Mouse (Mus musculus): ENCODE measurements at regions not wholly inside any gene's neighbourhood (a gene's known extent, or its start where the extent isn't known, plus 50 kb on each side); places are given as distances from the start of the nearest gene placed in this dataset.

DNA sequence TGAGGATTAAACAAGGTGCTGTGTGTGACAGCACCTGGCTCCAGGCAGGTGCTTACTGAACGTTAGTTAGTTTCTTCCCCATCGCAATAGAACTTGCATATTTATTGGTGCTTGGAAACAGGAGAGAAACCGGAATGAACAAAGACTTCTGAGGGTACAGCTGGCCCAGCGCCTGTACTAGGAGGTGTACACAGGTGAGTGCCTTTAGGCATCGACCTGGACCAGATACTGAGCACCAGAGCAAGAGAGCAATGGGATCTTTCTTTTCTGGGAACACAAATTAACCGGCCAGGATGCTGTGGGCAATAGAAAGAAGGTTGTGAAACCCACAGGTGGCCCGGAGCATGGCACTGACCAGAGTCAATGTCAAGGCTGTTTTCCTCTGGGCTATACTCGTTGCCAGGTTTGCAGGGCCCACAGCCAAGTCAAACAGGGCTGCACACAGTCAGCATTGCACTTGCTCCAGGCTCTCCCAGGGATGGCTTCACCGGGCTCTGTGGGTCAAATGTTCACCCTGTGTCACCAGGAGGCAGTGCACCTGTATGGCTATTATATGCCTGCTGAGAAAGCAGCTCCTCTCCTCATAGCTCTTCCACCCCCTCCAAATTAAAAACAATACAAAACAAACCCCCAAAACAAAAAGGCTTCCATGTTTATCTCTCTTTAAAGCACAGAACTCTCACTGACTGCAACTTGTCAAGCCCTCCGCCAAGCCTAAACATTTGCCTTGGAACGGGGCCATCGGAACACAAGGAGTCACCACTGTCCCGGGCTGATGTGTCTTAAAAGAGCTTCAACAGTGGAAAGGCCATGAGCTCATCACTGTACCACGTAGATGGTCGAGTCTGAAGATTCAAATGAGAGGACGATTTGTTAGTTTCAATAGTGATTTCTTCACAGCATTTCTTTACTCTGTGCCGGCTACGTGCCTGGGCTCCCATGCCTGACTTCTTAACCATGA, 629.1 kb downstream of the Rnf144a start:
- no peak for DNase-seq (ENCODE audit: low spot score in 2 of 2)

DNA sequence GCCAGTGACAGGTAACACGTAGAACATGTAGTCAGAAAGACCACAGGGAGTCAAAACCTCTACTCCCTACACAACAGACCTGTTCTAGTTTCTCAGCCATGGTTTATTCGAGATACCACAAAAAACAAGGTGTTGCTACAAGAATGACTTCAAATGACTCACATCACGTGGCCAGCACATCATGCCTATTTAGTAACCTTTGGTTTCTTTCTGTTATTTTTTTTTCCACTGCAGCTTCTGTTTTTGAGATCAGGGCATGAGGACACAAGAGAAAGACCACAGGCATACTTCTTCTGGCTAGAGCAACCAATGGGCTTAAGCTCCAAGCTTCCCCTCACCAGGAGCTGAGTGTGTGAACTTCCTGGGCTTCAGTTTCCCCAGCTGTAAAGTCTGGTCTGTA, 630.7 kb downstream of the Rnf144a start:
- DNase-seq (ENCODE audit: low spot score in 2 of 2) = no peak

DNA sequence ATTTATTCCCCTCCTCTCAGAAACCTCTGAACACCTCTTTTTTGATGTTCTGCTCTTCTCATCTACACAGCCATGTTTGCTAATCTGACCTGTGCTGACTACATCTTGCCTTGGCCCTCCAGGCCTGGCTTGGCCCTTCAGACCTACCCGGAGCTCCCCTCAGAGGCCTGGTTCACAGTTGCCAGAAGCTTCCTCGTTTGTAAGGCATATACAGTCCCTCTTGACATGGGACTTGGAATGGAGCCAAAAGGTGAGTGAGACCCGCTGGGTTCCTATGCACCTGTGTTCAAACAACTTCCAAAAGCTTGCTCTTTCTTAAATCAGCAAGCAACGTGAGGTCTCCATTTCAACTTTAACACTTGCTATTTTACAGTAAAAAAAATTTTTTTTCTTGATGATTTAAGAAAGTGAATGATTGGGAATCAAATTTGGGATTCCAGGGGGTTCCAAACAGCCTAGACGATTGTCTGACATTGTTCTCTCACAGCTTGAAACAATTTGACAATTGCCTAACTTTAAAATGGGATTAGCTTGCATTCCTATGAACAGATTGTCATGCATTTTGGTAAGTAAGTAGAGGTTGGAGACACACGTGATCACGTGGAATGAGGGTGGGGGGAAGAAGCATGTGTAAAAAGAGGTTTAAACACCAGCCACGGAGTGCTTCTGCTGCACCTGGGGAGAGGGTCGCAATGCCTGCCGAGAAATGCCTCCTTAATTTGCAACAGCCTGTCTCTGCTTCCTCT, 631.9 kb downstream of the Rnf144a start:
- no peak for DNase-seq (ENCODE audit: low spot score in 2 of 2)

DNA sequence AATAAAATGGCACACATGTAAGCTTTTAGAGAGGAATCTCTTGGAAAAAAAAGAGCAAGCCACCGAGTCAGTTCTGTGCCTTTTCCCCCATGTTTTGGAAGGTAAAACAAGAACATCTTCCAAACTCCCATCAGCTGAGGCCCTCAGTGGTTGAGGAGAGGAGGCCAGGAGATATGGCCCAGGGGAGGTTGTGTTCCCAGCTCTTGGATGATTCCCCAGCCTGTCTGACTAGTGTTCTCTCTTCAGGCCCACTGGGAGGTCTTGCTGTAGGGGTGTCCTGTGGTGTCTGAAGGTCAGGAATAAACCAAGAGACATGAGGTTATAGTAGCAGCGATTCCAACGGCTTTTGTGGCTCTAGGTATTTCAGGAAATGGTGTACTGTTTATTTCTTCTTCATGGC, 643.2 kb downstream of the Rnf144a start:
- DNase-seq (ENCODE audit: low spot score in 2 of 2) = no peak

DNA sequence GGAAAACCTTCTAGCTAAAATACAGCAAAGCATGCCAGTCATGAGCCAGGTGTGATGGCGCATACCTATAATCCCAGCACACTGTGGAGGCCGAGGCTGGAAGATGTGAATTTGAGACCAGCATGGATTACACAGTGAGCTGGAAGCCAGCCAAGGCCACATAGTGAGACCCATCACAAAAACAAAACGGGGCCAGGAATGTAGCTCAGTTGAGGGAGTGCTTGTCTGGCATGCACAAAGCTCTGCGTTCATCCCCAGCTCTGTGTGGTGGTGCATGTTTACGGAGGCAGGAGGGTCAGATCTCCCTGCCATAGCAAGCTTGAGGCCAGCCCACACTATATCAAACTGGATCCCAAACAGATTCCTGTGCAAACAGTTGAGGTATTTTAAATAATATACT, 646.4 kb downstream of the Rnf144a start:
- no peak for DNase-seq (ENCODE audit: low spot score in 2 of 2)

DNA sequence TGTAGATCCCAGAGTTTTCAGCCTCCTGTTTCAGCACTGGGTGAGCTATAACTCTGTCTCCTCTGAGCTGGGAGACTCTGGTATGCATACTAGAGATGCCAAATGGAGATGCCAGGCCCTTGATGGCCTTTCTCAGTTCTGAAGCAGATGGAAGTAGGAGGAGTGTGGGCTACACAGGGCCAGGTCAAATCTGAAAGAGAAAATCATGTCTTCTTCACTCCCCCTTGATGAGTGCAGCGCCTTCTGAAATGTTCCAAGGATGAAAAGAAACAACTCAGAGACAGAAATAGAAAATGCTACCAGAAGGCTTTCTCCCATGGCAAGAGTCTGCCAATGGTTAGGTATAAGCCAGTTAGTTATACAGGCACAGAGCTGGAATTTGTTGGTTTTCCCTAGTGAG, 652.0 kb downstream of the Rnf144a start:
- no peak for DNase-seq (ENCODE audit: low spot score in 2 of 2)

DNA sequence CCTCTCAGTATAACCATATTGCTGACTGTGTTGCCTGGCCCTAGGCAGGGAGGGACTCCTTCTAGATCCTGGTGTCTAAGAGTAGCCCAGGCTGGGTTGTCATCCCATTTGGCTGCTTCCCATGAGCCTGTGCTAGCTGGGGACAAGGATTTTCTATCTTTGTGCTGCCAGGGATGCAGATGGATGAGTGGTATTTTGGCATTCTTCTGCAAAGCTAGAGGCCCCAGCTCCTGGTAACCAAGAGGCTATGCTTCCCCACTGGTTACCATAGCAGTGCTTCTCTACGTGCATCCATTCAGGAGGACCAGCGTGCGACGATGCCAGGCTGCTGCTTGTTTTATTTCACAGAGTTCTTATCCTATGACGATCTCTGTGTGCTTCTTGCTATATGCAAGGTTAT, 658.0 kb downstream of the Rnf144a start:
- DNase-seq (ENCODE audit: low spot score in 2 of 2) = peak; percentile 39 to 63

DNA sequence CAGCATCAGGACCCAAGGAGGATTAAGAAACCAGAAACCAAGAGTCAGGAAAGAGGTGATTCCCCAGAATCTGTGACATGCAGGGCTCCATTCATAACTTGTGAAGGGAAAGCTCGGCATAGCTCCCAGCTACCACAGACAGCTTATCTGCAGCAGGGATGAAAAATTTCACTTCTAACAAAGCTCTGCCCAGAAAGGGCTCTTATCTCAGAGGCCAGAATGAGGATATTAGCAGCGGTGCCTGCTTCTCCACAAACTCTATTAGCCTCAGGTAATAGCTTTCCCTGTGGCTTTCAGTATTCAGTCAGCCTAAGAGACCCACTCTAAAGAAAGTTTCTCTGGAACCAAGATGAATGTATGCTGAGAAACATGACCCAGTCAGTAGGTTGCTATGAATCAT, 636.9 kb upstream of the Id2 start:
- no peak for DNase-seq (ENCODE audit: low spot score in 2 of 2)

DNA sequence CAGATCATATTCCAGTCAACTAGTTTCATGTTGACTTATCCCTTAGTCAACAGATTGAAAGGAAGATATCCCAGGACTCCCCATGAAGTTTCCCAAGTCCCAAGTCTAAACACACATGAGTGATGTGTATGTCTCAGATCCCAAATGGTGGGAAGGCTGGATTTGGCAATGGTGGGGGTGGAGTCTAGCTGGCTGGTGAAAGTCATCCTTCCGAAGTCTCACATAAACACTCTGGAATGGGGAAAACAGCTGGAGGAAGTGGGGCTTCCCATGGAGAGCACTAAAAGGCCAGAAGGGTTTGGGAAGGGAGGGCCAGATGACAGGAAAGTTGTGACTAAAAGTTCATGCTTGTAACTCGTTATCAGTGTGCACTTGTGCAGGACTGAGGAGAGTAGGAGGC, 628.8 kb upstream of the Id2 start:
- no peak for DNase-seq (ENCODE audit: low spot score in 2 of 2)

DNA sequence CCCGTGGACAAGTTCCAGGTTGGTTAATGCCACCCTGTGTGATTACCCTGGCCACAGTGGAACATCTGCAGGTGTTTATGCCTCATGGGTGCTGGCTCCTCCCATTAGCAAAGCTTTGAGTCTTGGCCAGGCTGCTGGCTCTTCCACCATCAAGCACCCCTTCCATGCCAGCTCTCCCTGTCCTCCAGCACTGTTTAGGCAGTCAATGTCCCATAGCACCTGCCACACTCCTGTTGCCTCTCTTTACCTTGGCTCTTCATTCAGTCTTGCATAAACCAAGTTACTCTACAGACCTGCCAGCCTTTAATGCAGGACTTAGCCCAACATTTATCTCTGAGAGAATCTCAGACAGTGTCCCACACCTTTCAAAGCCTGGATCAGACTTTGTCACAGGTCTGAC, 614.2 kb upstream of the Id2 start:
- no peak for DNase-seq (ENCODE audit: low spot score in 2 of 2)

DNA sequence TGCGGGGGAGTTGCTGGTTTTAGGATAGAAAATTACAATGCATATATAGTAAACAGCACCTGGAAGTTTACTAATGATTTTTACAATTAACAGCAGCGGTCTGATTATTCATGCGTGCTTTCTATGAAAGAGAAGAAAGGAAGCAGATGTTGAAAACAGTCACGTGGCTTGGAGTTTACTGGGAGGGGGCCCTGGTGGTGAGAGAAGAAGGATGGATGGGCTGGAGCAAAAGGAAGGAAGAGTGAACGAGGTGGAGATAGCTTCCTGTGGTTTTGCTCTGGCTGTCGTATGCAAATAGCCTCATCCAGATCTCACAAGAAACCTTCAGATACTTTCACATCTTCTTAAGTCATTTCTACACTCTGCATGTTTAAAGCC, 606.1 kb upstream of the Id2 start:
- no peak for DNase-seq (ENCODE audit: low spot score in 2 of 2)

DNA sequence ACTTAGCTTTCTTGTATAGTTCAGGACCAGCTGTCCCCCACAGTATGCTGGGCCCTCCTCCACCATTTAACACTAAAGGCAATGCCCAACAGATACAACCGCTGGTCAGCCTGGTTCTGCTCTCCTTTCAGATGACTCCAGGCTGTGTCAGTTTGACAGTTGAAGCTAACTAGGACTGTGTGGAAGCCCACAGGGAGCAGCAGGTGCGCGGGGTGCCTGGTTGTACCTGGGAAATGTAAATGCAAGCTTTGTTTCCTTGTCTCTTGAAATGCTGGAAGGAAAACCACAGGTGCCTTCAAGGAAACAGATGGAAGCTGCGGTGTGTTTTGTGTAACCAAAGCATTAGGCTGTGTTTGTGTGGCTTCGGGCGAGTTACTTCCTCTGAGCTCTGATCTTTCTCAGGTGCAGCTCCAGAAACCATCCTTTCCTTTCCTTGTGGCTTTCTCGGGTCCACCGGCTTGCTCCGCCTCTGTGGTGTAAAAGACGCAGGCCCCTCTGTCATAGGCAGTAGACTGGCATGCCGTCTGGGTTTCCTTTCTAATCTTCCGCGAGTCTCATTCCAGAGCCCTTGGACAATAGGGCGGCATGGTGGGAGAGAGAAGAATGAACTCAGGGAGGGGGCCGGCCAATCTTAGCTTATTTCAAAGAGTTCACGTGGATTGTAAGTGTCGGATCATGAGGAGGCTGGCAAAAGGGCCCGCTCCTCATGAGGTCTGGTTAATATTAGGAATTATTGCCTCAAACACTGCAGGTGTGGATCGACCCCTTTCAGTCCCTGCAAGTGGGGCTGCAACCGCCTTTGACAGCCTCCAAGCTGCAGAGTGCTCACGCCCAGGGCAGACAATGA, 605.5 kb upstream of the Id2 start:
- no peak for DNase-seq (ENCODE audit: low spot score in 2 of 2)

DNA sequence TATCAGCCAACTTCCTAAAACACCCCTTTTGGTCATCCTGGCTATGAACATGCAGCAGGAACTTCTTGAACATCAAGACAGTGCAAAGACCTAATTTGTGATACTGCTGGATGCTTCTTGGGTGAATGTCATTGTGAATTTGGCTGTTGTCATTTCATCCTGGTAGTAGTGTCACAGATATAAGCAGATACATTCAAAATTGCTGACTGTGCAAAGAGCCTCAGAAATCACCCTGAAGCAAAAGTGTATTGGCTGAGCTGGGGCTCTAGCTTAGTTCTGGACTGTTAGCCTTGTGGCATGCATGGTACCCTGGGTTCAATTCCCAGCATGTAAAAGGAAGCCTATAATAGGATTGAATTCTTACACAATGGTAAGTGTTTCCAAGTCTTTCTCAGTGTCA, 590.1 kb upstream of the Id2 start:
- DNase-seq (ENCODE audit: low spot score in 2 of 2) = no peak

DNA sequence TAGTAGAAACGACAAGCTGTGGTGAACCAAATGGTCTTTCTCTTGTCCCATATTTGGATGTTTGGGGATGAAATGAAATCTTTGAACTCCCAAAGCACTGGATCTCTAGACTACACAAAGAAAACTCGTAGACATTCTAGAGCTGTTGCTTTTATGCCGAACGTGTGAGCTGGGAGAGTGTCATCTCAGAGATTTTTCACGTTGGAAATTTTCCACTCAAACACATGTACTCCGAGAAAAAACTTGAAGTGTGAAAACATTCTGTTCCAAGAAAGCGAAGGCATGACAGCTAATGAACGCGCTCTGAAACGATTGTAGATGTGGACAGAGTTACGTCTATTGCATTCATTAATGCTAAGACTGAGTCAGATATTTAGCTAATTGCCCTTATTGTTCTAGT, 579.7 kb upstream of the Id2 start:
- no peak for DNase-seq (ENCODE audit: low spot score in 2 of 2)

DNA sequence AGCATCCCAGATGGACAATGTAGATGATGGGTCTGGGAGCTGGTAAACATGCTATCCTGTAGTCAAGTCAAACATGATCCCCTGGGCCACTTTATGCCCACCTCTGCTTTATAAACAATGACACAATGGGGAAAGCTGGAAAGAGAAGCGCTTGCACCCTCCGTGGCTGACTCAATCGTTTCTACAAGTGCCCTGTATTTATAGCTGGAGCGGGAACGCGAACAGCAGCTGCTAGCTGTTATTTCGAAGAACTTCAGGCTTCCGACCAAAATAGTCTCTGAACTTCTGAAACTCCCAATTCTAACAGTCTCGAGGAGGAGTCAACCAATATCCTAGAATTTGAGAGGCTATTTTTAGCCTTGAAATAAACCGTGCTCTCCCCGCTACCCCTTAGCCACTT, 571.4 kb upstream of the Id2 start:
- DNase-seq (ENCODE audit: low spot score in 2 of 2) = peak; percentile 46 to 73

DNA sequence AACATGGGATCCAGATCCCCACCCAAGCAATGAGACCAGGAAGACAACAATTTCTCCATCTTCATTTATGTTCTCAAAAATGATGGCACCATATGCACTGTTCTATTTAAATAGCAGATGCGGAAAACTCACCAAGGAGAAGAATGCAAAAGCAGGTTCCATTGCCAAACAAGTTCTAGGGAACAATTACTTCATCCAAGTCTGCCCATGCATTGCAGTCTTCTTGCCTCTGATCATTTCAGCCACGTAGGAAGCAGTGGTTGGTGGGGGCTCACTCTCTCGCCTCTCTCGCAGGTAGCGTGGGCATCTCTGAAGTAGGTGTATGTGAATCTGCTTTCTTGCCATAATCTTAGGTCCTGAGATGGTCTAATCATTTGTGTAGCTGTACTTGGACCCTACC, 557.5 kb upstream of the Id2 start:
- DNase-seq (ENCODE audit: low spot score in 2 of 2) = no peak

DNA sequence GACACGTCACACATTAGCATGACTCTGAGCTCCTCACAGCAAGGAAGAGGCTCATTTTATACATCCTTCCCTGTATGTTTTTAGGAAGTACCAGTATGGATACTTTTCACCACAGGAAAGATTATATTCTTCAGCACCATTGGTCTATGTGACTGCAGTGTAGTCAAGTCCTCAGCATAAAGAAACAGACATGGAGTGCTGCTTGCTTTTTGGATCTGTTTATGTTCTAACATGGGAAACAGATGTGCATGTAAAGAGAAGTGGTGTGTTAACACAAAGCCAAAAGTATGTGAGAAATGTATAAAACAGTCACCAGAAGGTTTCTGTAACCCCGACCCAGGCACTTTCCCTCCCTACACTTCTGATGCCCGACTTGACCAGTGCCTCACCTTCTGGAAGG, 553.3 kb upstream of the Id2 start:
- DNase-seq (ENCODE audit: low spot score in 2 of 2) = no peak

DNA sequence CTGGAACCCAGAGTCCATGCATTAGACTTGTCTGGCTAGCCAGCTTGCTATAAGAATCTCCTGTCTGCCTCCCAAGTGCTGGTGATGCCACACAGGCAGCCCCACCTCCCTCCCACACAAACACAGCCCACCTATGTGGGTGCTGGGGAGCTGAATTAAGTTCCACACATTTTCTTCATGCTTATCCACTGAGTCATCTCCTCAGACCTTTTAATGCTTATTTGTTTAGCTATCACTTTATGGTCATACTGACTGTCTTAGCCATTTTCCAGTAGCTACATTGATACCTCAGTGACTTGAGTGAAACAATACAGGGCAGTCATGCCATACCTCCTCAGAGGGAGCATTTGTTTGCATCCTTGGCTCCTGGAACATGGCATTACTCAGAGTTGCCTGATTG, 531.1 kb upstream of the Id2 start:
- no peak for DNase-seq (ENCODE audit: low spot score in 2 of 2)

DNA sequence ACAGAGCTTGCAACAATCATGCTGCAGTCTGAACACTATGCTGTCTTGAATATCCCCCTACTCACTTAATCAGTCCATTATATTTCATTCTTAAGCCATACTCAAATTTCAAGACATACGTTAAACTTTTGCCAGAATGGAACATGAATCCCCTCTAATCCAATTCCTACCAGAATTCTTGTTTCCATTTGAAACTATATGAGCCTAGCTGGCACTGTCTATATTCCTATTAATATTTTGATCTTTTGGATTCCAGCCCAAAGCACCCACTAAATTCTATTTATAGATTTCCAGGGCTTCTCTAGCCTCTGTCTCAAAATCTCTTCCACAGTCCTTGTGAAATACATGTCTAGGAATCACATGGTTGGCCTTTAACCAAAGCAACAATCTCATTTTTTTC, 528.9 kb upstream of the Id2 start:
- DNase-seq (ENCODE audit: low spot score in 2 of 2) = no peak

DNA sequence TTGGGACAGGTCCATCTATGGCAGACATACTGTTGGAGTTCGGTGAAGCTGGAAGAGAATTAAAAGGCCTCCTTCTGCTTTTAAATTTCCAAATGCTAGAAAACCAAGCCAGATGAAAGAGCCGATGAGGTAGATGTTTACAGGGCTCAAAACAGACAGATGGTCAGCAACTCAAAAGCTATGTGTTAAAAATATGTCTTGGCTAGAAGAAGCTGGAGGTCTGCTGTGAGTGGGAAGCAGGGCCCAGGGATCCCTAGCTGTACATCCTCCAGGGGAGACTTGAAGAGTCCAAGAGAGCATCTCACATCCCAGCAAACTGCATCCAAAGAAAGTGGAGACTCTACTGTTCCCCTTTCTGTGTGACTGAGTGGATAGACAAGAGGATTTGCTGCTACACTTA, 526.5 kb upstream of the Id2 start:
- no peak for DNase-seq (ENCODE audit: low spot score in 2 of 2)

DNA sequence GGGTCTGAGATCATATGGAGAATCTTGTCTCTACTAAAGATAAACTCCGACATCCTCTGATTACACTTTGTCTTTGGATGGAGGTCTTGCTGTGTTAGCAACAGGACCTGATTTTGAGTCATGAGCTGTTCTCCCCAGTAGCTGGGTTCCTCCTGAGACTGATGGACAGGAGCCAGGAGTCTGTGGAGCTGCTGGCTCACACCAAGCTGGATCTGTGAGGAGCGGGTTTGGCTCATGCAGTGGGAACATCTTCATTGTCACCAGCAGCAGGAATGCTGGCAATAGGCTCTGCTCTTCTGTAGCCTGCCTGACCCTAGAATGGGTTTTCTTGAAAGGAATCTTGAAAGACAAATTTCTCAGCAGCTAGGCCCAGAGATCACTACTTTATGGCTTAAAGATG, 524.2 kb upstream of the Id2 start:
- peak; percentile 44 to 46 for DNase-seq (ENCODE audit: low spot score in 2 of 2)

DNA sequence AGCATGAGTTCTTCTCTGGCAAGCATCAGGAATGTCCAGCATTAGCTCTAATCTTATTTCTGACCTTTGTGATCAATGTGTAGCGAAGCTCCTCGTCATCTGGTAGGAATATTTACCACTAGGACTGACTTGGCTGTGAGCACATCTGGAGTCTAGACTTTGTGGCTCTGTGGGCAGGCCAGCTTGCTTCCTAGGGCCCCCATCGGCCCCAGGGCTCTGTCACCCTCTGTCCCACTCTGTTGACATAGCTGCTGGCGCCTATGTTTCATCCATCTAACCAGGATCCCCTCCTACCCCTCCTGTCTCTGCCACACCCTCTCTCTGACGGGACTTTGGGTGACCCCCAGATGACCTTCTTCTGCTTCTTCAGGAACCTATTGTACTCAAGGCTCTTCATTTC, 520.6 kb upstream of the Id2 start:
- DNase-seq (ENCODE audit: low spot score in 2 of 2) = no peak
